Mouse (Mus musculus) left cerebral cortex, postnatal 36 days (tissue): Measurements from ENCODE around the gene Txn1. TPM values are rescaled to one million over a fixed set of nuclear protein-coding genes. Genes with fewer than 3 reads are reported as not detected.
A peak's percentile ranks its signal among the peaks of the same experiment; 100 is the strongest.

Experiments used
- DNase-seq, 2 experiments: peaks; one replicate each; pipeline ENCODE4 v3.0.0; 2021 to 2022; ENCODE audit warnings: low spot score in 2 of 2, mixed read lengths in 1 of 2
- intact Hi-C: fragments of 180-260 bp; cut with DNase I; formaldehyde crosslinking; loops from one replicate; pipeline ENCODE4 v1.15.1; 2025
- total RNA-seq, 2 experiments: library from RNA; stranded (reverse); gene quantifications; 2 replicates each; pipeline ENCODE4 v1.2.3; 2021

Gene Txn1
- total RNA-seq, 2 experiments from 2014 or later, result 97.6 to 113 TPM

DNA sequence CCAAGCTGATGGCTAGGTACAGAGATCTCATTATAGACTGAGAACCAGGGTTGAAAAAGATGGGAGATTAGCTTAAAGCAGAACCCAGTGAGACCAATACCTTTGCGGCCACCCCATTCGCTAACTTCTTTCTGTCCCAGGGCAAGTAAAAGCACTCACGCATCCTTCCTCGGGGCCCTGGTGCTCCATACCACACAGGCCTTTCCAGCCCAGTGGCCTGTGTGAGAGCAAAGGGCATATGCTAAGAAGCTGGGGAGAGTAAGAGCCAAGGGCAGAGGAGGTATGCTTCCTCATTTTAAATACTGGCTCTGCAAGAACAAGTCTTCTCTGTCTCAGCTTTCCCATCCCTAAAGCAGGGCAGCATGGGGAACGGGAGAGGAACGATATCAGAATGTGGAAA, 6.3 kb downstream of the Txn1 start:
- intact Hi-C loops, result loop anchor here (10.0 kb wide), 1 partner anchor 125 kb away; no protein-coding TSS in a partner anchor

DNA sequence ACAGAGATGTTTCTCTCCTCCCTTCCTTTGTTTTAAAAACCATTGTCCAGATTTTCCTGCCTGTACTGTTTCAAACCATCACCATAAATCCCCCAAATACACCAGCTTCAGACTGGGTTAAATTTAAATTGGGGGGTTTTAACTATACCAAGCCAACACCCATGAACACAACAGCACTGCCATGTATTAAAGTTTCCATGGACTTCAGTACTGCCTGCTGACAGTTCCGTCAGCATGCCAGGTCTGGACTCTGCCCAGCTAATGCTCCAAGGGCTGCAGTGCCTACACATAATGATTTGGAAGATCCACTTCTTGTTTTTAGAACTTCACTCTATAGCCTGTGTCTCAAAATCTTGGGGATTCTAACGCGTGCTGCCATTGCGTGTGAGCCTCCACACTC, 8.7 kb downstream of the Txn1 start:
- DNase-seq, result no peak
- intact Hi-C loops, result no loop called here

More for the DNA sequence above, 6.3 kb downstream of the Txn1 start:
- DNase-seq, result no peak

DNA sequence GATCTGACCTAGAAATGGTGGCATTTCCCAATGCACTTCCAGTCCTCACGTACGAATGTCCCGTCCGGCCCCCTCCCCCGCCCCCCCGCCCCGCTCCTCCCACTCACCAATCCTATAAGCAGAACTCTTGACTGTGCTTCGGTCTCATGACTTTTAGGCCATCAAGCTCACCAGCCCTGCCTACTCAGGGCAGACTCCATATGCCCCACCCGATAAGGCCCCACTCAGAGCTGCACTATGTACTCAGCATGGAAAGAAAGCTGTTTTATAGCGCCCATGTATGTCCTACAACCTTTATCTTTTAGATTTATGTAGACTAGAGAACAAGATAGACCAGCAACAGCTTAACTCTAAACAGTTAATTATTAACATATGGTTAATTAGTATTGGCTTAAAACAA, 9.2 kb downstream of the Txn1 start:
- DNase-seq, result no peak
- intact Hi-C loops, result no loop called here

DNA sequence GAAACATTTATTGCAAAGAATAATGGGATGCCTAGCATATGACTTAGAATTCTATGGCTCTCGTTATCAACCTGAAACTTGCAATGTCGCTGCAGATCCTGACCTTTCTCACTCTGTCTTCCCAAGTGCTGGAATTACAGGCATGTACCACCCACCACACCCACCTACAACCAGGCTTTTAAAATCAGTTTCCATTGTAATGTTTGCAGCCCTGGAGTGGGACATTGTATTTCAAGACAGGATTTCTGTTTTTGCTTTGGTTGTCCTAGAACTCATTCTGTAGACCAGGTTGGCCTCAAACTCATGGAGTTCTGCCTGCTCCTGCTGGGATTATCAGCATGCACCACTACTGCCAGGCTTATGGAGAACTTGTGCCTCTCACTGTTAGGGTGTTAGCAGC, 13.3 kb downstream of the Txn1 start:
- no peak for DNase-seq
- intact Hi-C loops, result no loop called here

DNA sequence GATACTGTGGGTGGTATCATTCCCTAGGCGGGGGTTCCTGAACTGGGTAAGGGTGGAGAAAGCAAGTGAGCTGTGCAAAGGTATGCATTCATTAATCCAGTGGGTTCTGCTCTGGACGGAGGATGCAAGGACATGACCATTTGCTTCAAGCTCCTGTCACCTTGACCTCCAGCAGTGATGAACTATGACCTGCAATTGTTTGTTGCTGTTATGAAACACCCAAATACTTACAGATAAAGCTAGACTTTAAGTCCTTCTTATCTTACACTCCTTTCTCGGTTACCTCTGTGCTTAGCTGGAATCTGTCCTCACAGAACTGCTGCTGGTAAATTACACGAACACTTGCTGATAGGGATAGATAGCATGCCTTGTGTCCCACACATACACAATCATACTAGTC, 15.6 kb downstream of the Txn1 start:
- no peak for DNase-seq
- intact Hi-C loops, result no loop called here

DNA sequence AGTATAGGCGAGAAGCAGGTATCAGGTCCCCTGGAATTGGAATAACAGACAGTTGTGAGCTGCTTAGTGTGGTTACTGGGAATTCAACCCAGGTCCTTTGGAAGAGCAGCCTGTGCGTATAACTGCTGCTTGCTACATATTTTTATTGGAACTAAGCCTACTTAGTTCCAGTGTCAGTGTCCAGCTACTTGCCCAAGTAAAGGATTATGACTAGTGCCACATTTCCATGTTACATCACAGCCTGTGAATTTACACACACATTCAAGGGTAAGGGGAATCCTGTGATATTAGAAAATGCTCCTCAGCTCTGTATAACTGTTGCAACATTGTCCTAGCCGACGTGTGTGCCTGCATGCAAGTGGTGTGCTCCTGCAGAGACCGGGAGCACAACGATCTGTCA, 18.9 kb downstream of the Txn1 start:
- intact Hi-C loops, result no loop called here
- DNase-seq, result no peak

DNA sequence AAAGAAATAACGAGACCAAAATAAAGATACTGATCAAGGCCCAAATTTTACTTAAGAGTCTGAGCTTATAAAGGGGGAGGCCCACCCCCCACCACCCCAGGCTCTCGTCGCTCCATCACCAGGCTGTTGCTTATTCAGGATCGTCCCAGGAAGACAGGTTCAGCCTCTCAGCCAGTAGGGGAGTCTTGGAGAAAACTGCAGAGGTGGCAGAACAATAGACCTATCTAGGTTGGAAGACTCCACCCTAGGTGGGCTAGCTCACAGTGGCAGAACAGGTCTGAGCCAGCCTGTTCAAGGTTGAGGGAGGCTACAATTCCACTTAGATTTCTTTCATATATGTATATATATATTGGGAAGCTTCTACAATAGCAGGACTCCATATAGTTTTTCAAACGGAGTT, 22.0 kb downstream of the Txn1 start:
- intact Hi-C loops, result no loop called here
- DNase-seq, result no peak

DNA sequence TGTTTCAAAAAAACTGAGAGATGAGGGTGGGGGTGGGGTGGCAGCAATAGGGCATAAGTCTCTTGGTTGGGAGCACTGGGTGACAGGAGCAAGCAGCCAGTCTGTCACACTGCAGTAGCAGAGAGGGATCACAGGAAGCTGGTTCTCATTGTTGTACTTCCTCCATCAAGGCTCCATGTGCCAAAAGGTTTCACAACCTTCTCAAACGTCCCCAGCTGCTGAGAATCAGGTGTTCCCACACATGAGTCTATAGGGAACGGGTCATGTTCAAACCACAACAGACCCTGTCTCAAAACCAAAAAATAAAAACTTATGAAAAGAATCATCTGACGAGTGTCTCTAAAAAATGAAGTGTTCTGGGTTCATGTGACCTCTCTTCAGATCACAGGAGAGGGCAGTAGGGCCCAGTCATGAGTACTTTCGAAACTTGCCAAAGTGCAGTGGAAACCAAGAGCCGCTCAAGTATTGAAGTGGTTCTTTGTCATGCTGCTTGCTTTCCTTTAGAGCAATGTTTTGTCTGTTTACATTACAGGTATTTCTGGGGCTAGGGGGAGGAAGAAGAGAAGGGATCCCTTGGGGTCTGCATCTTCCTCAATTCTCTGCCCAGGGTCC, 25.5 kb downstream of the Txn1 start:
- no peak for DNase-seq
- intact Hi-C loops, result no loop called here

DNA sequence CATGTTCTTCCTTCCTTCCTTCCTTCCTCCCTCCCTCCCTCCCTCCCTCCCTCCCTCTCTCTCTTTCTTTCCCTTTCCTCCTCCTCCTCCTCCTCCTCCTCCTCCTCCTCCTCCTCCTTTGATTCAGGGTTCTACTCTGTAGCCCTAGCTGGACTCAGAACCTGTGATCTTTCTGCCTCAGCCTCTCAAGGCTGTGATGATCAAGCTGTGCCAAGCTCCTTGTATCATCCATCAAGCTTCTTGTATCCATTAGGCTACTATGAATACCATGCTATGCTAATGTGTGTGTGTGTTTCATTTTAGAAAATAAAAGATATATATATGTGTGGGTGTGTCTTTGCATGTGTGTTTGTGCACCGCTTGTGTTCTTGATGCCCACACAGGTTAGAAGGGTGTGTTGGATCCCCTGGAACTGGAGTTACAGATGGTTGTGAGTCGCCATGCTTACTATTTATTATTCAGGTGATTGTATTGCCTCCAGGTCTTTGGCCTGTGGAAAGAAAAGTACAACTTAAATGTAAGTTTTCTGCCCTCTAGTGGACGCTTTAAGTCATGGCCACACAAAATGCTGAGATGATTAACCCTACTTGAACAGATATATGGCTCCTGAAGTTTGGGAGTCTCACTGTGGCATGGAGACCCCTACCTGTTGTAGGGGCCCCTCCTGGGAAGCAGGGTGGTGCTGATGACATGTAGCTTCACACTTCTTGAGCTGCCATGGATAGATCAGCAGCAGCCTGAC, 28.6 kb downstream of the Txn1 start:
- DNase-seq, result no peak

DNA sequence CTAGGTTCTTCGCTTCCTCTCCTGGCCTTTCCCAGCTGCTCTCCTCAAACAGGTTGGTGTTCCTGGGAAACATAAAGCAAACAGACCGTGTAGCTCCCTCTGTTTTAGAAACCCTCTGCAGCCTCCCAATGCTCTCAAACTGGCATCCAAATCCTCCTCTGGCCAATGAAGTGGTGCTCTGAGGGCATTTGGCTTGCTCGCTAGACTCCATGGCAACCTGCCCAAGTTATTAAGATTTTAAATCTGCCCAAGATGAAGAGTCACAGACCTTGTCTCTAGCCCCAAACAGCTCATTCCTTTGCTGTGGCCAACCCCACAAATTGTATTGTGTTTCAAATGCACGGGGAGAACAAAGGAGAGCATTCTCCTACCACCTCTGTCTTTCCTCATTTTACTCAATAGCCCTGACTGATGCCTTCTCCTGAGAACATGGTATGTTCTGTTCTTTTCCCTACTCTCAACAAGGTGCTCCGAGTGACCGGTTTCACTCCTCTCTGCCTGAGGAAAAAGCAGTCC, 31.6 kb downstream of the Txn1 start:
- intact Hi-C loops, result no loop called here
- DNase-seq, result no peak

More for the DNA sequence above, 28.6 kb downstream of the Txn1 start:
- intact Hi-C loops, result no loop called here

DNA sequence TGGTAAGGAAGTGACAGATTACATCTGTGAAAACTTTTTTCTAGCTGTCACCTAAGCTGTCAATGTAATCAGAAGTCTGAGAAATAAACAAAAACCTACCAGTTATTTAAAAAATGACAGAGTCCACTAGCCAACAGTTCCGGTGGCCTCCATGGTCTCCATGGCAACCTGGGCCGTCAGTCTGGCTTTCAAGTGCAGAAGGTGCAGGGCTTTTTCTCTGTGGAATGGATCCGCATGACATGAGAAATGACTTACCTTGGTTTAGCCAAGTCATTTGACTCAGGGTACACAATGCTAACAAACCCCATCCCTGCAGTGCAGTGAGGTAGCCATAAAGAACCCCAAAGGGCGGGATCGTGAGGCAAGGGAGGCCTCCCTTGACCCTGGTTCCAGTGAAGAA, 34.0 kb downstream of the Txn1 start:
- DNase-seq, result no peak
- intact Hi-C loops, result no loop called here

DNA sequence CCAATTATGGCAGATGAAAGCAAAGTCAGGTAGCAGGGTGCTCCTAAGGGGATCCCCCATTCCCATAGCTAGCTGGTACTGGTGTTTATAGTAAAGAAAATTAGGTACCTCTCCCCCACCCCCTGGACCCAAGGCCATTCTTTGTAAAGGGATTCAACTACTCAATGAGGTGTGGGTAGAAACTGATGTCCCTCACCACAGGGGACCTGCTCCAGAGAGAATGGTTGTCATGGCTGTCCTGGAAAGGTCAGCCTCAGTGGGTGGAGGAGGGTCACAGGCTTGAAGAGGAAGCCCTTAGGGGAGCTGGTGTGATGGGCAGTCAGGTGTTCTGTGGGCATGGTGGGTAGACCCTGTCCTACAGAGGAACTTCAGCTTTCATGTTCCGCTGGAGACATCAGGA, 35.7 kb downstream of the Txn1 start:
- intact Hi-C loops, result no loop called here
- no peak for DNase-seq

DNA sequence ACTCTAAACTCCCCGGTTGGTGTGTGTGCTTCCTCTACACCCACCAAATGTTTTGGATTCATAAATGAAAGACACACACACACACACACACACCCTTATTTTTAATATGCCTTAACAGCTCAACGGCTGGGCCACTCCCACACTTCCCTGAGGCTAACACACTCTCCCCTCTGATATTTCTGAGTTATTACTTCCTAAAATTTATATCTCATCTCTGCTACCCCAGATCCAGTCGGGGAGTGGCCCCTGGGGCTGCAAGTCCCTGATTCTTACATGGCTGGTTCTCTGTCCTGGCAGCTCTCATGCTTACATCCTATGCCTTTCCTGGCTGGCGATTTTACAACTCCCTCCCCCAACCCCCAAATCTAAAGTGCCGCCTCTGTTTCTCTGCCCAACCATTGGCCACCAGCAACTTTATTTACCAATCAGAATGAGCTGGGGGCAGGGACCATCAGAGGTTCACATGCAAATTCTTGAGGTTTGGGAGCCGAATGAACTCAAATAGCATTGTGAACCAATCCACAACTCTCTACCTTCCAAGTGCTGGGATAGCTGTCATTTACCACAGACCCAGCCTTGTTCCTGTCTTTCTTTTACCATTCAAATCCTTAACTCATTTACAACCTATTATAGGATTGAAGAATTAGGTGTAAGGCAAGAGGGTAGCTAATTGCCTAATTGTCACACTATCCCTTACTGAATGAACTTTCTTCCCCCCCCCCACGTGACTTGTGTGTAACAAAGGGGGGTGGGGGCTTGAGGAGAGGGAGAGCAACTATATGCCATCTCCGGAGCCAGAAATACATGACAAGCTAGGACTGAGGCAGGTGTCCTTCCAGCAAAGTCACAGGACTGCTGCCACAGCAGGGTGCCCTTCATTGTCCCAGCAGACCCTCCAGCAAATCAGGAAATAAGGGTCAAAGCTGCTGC, 36.5 kb downstream of the Txn1 start:
- intact Hi-C loops, result no loop called here
- DNase-seq, result no peak

DNA sequence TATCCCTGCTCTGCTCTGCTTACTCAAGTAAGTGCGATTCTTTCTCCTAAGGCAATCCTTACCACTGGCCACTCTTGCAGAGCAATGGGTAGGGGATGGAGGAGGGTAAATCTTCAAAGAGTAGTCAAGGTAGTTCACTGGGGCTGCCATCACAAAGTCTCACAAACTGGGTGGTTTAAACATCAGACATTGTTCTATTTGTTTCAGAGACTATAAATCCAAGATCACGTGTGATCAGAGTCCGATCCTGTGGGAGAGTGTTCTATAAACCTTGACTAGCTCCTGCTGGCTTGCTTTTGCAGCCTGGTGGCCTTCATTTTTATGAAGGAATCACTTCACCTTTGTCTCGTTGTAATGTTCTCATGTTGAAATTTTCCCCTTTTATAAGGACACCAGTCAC, 39.5 kb downstream of the Txn1 start:
- DNase-seq, result no peak
- intact Hi-C loops, result no loop called here

DNA sequence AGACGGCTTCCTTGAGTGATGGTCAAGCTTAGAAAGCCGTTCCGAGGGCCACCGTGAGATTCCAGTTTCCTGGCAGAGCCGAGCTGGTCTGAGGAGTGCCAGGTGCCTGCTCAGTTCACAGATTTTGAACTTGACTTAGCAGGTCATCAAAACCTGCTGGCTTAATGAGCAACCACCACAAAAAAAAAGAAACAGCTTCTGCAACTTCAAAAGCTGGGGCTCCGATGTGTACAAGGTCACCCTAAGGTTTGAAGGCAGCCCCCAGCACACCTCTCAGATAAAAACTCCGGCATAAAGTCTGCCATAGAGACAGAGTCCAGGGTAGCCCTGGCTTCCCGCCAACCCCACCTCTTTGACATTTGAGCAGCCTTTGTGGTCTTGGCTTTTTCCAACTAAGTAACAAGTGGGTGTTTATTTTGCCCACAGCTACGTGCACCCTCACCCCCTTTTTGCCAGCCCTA, 40.0 kb downstream of the Txn1 start, which contains the start of gene D630039A03Rik:
Gene D630039A03Rik, minus strand, starts transcription at position 97 of the 461 bp plus-strand sequence.
- intact Hi-C loops, result no loop called here
- no peak for DNase-seq

DNA sequence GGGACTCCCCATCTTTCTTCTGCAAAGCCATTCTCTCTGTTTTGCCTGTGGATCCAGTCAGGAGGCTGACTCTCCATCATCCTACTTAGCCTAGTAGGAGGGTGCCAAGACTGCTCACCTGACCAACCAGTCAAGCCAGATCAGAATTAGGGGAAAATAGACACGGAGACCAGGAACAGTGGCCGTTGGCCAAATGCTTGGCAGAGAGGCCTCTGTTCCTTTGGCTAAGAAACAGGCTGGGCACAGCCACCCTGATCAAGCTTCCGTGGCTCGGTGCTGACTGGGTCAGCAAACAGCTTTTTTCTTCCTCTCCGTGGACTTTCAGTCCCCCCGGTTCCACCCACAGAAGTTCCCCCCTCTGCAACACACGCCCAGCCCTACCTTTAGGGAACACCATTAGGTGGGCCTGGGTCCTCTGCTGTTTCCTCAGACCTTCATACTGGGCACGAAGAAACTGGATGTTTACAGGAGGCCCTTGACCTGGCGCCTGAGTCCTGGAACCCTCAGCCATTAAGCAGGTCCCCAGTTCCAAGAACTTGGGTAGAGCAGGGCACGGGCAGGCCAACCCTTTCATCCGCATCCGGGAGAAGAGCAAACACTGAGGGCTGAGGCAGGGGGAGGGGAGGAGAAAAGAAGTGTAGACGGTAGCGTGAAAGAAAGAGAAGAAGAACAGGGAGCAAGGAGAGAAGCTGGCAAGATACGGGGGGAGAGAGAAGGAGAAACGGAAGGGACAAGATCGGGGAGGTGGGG, 40.8 kb downstream of the Txn1 start:
- intact Hi-C loops, result no loop called here
- DNase-seq, result peak in 1 of 2 experiments; percentile 23

DNA sequence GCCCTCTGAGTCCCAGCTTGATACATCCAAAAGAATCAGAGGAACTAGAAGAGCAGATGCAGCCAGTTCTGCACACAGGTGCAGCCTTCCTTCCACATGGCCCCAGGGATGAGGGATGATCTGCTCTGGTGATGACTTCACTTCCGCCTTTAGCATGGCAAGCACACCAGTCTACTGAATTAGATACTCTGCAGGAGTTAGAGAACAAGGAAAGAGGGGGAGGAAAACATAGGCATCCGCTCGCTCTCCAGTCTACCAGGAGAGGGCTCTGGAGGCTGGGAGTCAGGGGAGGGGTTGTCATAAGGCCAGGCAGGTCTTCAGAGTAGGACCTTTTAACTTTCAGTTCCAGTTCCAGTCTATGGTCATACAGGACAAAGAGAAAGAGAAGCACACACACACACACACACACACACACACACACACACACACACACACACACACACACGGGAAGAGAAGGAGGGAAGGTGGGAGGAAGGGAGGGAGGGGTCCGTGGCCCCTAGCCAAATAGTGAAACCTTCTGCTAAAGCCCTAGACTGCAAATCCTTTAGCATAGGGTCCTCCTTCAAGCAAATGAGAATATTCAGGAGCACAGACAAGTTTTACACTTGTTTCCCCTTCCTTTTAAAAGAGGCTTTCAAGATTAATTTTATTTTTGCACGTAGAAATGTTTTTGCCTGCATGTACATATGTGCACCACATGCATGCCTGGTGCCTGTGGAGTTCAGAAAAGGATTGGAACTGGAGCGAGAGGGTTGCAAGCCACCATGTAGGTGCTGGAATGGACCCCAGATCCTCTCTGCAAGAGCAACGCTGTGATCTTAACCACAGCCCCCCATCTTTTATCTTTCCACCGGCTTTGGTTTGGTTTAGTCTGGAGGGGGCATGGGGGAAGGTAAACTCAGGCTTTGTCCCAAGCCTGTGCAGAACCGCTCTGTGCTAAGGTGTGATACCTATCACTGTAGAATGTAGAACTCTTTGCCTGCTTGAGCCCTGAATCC, 41.7 kb downstream of the Txn1 start:
- DNase-seq, result no peak
- intact Hi-C loops, result no loop called here

DNA sequence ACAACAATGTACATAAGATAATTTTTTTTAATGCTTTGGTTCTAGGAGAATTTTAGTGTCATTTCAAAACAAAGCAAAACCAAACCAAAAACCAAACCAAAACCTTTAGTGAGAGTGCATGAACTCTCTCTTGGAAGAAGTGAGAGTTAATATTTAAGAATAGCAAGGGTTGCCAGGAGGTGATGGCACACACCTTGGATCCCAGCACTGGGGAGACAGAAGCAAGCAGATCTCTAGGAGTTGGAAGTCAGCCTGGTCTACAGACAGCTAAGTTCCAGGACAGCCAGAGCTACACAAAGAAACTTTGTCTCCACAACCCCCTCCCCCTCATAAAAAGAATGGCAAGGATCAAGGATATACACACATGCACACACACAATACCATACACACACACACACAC, 43.2 kb downstream of the Txn1 start:
- no peak for DNase-seq
- intact Hi-C loops, result no loop called here
